Mouse (Mus musculus): Measurements from ENCODE around the gene Crispld2. TPM values are rescaled to one million over a fixed set of nuclear protein-coding genes. Genes with fewer than 3 reads are reported as not detected.
A peak's percentile ranks its signal among the peaks of the same experiment; 100 is the strongest.

Crispld2 gene
- polyA plus RNA-seq, 1 experiment from 2014 or later = 2.5 TPM

DNA sequence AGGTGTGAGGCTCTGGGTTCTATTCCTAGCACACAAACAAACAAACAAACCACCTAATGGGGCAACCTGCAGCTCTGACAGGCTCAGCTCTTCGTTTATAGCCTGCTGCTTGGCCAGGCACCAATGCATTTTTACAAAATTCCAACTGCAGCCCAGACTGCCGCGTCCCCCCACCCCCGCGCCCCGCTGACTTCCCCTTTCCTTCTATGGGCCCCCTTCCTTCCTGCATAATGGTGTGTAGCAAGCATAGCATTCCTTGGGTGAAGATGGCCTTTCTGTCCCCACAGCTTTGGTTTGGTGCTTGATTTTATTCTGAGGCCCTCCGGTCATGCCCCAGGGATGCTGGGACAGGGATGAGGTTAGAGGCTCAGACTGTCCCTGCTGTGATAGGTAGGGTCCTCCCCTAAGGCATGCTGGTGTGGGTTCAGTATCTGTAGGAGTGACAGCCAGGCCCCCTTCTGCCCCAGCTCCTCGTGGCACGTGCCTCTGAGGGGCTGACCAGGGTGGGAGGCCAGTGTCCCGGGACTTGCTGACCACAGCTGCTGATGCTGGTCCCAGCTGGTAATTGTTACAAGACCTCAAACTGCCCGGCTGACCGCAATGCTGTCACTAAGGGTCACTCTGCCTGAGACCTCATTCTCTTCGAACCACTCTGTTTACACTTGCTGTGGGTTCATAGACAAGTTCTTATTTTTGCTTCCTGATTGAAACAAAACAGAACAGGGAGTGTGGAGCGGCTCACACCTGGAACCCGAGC lies 22.2 kb downstream of the Crispld2 start:
- Histone ChIP-seq H3K4me2 (ENCODE audit: low read depth, low read length) (peak overlapping the region; percentile 45), H3K36me3 (replicated peaks; ENCODE audit: insufficient read depth, low read length) (no peaks in the 10 kb centered on the region), H3K27me3 (ENCODE audit: insufficient read depth, low read length) (no peaks in the 10 kb centered on the region), H3K4me1 (ENCODE audit: insufficient read depth) (peaks cover 5% of the 10 kb centered on the region; the same call in 1 of the 2 replicates), H3K4me3 (ENCODE audit: low read depth, low read length) (no peak overlapping the region), H3K9me3 (ENCODE audit: low read length) (no peaks in the 10 kb centered on the region), H3K9ac (replicated peaks) (peak overlapping the region; percentile 26; the same call in 1 of the 2 replicates), H3K27ac (ENCODE audit: low read depth) (peak overlapping the region; percentile 39; the same call in 1 of the 2 replicates)
- no peak for TF ChIP-seq CTCF (IDR thresholded peaks at IDR 0.05; ENCODE audit: low read depth)
- TF ChIP-seq EP300 (IDR thresholded peaks at IDR 0.05; ENCODE audit: low read depth) = no peak
- DNase-seq (peak; percentile 35), ATAC-seq (peak; percentile 32; the same call in 1 of the 2 replicates)
- WGBS (ENCODE audit: insufficient replicate concordance) = 35% methylated on average over 15 of the region's 15 CpGs

DNA sequence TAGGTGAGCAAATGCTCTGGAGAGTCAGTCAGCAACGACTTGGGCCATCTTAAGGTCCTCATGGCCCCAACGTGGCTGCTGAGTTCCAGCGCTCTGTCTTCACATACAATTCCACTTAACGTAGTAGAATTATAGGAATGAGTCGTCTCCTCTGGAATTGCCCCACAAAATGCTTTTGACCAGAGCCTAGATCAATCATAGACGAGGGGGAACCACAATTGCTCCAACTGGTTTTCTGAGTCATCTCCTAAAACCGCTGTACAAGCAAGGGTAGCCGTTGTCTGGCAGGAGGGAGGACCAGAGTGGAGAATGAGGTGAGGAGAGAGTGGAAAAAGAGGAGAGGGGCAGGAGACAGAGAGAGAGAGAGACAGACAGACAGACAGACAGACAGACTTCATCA lies 23.7 kb downstream of the Crispld2 start:
- H3K4me2 ChIP-seq (ENCODE audit: low read depth, low read length) = no peak overlapping the region
- 68% methylated on average over 8 of the region's 8 CpGs for WGBS (ENCODE audit: insufficient replicate concordance)
- no peaks in the 10 kb centered on the region for H3K27me3 ChIP-seq (ENCODE audit: insufficient read depth, low read length)
- H3K36me3 ChIP-seq (replicated peaks; ENCODE audit: insufficient read depth, low read length) = no peaks in the 10 kb centered on the region
- no peak for TF ChIP-seq CTCF (IDR thresholded peaks at IDR 0.05; ENCODE audit: low read depth)
- no peak for TF ChIP-seq EP300 (IDR thresholded peaks at IDR 0.05; ENCODE audit: low read depth)
- no peak for ATAC-seq
- H3K27ac ChIP-seq (ENCODE audit: low read depth) = 0 out of 2 replicates have a peak overlapping the region, but pooled peaks have one; percentile 29
- no peak for DNase-seq
- H3K4me1 ChIP-seq (ENCODE audit: insufficient read depth) = peaks cover 5% of the 10 kb centered on the region; the same call in 1 of the 2 replicates
- no peak overlapping the region for H3K9ac ChIP-seq (replicated peaks)
- no peaks in the 10 kb centered on the region for H3K9me3 ChIP-seq (ENCODE audit: low read length)
- H3K4me3 ChIP-seq (ENCODE audit: low read depth, low read length) = no peak overlapping the region

DNA sequence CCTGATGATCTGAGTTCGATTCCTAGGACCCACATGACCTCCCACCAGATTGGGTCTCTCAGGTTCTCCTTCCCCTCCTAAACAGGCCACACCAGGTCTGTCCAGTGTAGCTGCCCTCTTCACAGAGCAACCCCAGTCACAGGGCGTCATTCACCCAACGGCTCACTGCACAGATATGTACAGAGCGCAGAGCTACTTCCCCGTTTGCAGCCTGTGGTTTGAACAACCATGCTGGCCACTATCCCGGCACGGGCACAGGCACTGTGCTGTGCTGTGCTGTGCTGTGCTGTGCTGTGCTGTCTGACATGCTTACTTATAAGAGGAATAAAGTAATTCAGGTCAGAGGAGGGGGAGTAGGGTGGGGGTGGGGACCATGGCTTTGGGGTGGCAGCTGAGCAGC lies 24.2 kb downstream of the Crispld2 start:
- DNase-seq = peak; percentile 33

DNA sequence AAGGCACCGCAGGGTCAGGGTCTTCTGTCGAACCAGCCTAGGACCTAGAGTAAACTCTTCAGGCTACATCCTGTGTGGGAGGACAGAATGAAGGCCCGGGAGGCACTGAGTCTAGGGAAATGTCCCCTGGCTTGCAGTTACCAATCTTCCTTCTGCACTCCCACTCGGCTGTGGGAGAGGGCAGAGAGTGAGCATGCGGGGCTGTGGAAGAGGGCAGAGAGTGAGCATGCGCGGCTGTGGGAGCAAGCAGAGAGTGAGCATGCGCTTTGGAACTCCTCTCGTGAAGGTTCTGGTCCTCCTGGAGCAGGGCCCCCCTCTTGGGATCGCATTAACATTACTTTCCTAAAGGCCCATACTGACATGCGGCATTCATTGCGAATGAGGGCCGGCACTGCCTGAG lies 25.1 kb downstream of the Crispld2 start:
- 87% methylated on average over 13 of the region's 13 CpGs for WGBS (ENCODE audit: insufficient replicate concordance)
- no peak for DNase-seq
- Histone ChIP-seq H3K27ac (ENCODE audit: low read depth) (no peak overlapping the region), H3K36me3 (replicated peaks; ENCODE audit: insufficient read depth, low read length) (no peaks in the 10 kb centered on the region), H3K9ac (replicated peaks) (no peak overlapping the region), H3K9me3 (ENCODE audit: low read length) (no peaks in the 10 kb centered on the region), H3K4me1 (ENCODE audit: insufficient read depth) (peaks cover 5% of the 10 kb centered on the region; the same call in 1 of the 2 replicates), H3K4me3 (ENCODE audit: low read depth, low read length) (no peak overlapping the region), H3K4me2 (ENCODE audit: low read depth, low read length) (no peak overlapping the region), H3K27me3 (ENCODE audit: insufficient read depth, low read length) (no peaks in the 10 kb centered on the region)
- ATAC-seq = no peak
- TF ChIP-seq EP300 (IDR thresholded peaks at IDR 0.05; ENCODE audit: low read depth) (no peak), CTCF (IDR thresholded peaks at IDR 0.05; ENCODE audit: low read depth) (no peak)

More for the DNA sequence above, 24.2 kb downstream of the Crispld2 start:
- WGBS (ENCODE audit: insufficient replicate concordance) = 34% methylated on average over 7 of the region's 7 CpGs
- TF ChIP-seq EP300 (IDR thresholded peaks at IDR 0.05; ENCODE audit: low read depth) (no peak), CTCF (IDR thresholded peaks at IDR 0.05; ENCODE audit: low read depth) (no peak)
- Histone ChIP-seq H3K36me3 (replicated peaks; ENCODE audit: insufficient read depth, low read length) (no peaks in the 10 kb centered on the region), H3K9me3 (ENCODE audit: low read length) (no peaks in the 10 kb centered on the region), H3K4me1 (ENCODE audit: insufficient read depth) (peaks cover 5% of the 10 kb centered on the region; the same call in 1 of the 2 replicates), H3K4me3 (ENCODE audit: low read depth, low read length) (no peak overlapping the region), H3K27me3 (ENCODE audit: insufficient read depth, low read length) (no peaks in the 10 kb centered on the region), H3K27ac (ENCODE audit: low read depth) (peak overlapping the region; percentile 29; the same call in 1 of the 2 replicates), H3K4me2 (ENCODE audit: low read depth, low read length) (no peak overlapping the region), H3K9ac (replicated peaks) (no peak overlapping the region)
- peak; percentile 49; the same call in 1 of the 2 replicates for ATAC-seq

DNA sequence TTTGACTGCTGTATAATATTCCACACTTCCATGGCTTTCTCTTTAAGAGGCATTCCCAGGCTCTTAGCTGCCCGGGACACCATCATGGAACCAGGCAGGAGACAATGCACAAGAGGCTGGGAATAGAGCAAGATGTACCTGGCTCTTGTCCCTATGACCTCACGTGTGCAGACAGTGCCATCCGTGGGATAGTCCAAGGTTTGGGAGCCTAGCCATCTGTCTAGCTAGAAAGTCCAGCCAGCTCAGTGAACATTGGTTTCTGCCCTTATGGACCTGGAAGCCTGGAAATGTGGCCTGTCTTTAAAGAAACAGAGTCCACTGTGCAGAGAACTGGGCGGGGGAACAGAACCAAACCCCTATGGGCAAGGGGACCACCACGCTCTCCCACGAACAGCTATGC lies 25.5 kb downstream of the Crispld2 start:
- H3K9ac ChIP-seq (replicated peaks) = no peak overlapping the region
- no peak for DNase-seq
- peaks cover 5% of the 10 kb centered on the region; the same call in 1 of the 2 replicates for H3K4me1 ChIP-seq (ENCODE audit: insufficient read depth)
- no peak overlapping the region for H3K4me2 ChIP-seq (ENCODE audit: low read depth, low read length)
- no peaks in the 10 kb centered on the region for H3K9me3 ChIP-seq (ENCODE audit: low read length)
- H3K4me3 ChIP-seq (ENCODE audit: low read depth, low read length) = no peak overlapping the region
- no peaks in the 10 kb centered on the region for H3K27me3 ChIP-seq (ENCODE audit: insufficient read depth, low read length)
- no peak overlapping the region for H3K27ac ChIP-seq (ENCODE audit: low read depth)
- 81% methylated on average over 6 of the region's 6 CpGs for WGBS (ENCODE audit: insufficient replicate concordance)
- no peak for ATAC-seq
- TF ChIP-seq CTCF (IDR thresholded peaks at IDR 0.05; ENCODE audit: low read depth) = no peak
- no peak for TF ChIP-seq EP300 (IDR thresholded peaks at IDR 0.05; ENCODE audit: low read depth)
- no peaks in the 10 kb centered on the region for H3K36me3 ChIP-seq (replicated peaks; ENCODE audit: insufficient read depth, low read length)

DNA sequence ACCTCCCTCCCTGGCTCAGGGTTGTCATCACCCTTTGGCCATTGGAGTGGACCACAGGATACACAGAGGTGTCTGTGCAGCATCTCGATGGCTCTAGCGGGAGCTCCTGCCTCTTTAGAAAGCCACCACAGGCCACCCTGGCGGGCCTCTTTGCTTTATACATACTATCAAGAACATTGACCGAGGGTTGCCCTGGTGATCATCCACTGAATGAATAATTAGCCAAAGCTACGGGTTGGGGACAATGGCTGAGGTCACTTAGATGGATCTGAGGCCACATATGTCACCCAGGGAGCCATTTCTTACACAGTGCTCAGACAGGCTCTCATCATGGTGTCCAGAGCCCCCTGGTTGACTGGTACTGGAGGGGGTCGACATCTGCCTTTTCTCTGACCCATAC lies 26.1 kb downstream of the Crispld2 start:
- Histone ChIP-seq H3K9ac (replicated peaks) (no peak overlapping the region), H3K4me3 (ENCODE audit: low read depth, low read length) (no peak overlapping the region), H3K4me1 (ENCODE audit: insufficient read depth) (peaks cover 5% of the 10 kb centered on the region; the same call in 1 of the 2 replicates), H3K27ac (ENCODE audit: low read depth) (no peak overlapping the region), H3K4me2 (ENCODE audit: low read depth, low read length) (no peak overlapping the region), H3K9me3 (ENCODE audit: low read length) (no peaks in the 10 kb centered on the region), H3K27me3 (ENCODE audit: insufficient read depth, low read length) (no peaks in the 10 kb centered on the region), H3K36me3 (replicated peaks; ENCODE audit: insufficient read depth, low read length) (no peaks in the 10 kb centered on the region)
- no peak for DNase-seq
- no peak for ATAC-seq
- no peak for TF ChIP-seq EP300 (IDR thresholded peaks at IDR 0.05; ENCODE audit: low read depth)
- no peak for TF ChIP-seq CTCF (IDR thresholded peaks at IDR 0.05; ENCODE audit: low read depth)
- WGBS (ENCODE audit: insufficient replicate concordance) = 68% methylated on average over 6 of the region's 6 CpGs
